Mouse (Mus musculus) forebrain, embryonic 15.5 days (tissue): ENCODE results near the gene Nop2. TPM values are rescaled to one million over a fixed set of nuclear protein-coding genes. Genes with fewer than 3 reads are reported as not detected.
A peak's percentile ranks its signal among the peaks of the same experiment; 100 is the strongest.

ENCODE experiments used
- ATAC-seq: fragments of 200-750 bp; cut with Nextera tagmentation; replicated peaks from 2 replicates; pipeline ENCODE4 v1.8.0; 2017; ENCODE audit warnings: mild to moderate bottlenecking, moderate TSS enrichment, moderate library complexity
- H3K27ac ChIP-seq: fragments of 300-500 bp; sonication (generic); replicated peaks from 2 replicates; pipeline ENCODE4 v1.5.1; 2015; ENCODE audit warnings: mild to moderate bottlenecking, inconsistent platforms
- H3K27me3 ChIP-seq: fragments of 300-500 bp; sonication (generic); 2 replicates; pipeline ENCODE4 v1.6.1; 2015; ENCODE audit warnings: inconsistent platforms
- H3K36me3 ChIP-seq: fragments of 300-500 bp; sonication (generic); 2 replicates; pipeline ENCODE4 v1.6.1; 2015; ENCODE audit warnings: mild to moderate bottlenecking, inconsistent platforms
- H3K4me1 ChIP-seq: fragments of 300-500 bp; sonication (generic); 2 replicates; pipeline ENCODE4 v1.6.1; 2015; ENCODE audit warnings: inconsistent platforms
- H3K4me2 ChIP-seq: fragments of 300-500 bp; sonication (generic); replicated peaks from 2 replicates; pipeline ENCODE4 v1.6.1; 2015; ENCODE audit warnings: mild to moderate bottlenecking, inconsistent platforms
- H3K4me3 ChIP-seq: fragments of 300-500 bp; sonication (generic); 2 replicates; pipeline ENCODE4 v1.5.1; 2015; ENCODE audit warnings: mild to moderate bottlenecking, inconsistent platforms
- H3K9ac ChIP-seq: fragments of 300-500 bp; sonication (generic); replicated peaks from 2 replicates; pipeline ENCODE4 v1.6.1; 2015; ENCODE audit warnings: mild to moderate bottlenecking, inconsistent platforms
- H3K9me3 ChIP-seq: fragments of 300-500 bp; sonication (generic); 2 replicates; pipeline ENCODE4 v1.6.1; 2016; ENCODE audit warnings: inconsistent platforms
- WGBS: fragments of 180-500 bp; shearing (Covaris S2); methylation state at CpG from one replicate; pipeline ENCODE4 v1.1.7; 2015; ENCODE audit warnings: mixed read lengths; 5-methylcytosine and 5-hydroxymethylcytosine counted together
- polyA plus RNA-seq: library from polyadenylated mRNA; unstranded; fragments of >200 nt; fragmentation: Nextera tagmentation; extraction: Ambion mirVana; gene quantifications from 2 replicates; pipeline ENCODE4 v1.2.1, GENCODE M21; 2015

Nop2 gene
- polyA plus RNA-seq, 1 experiment from 2014 or later: 51.8 TPM

DNA sequence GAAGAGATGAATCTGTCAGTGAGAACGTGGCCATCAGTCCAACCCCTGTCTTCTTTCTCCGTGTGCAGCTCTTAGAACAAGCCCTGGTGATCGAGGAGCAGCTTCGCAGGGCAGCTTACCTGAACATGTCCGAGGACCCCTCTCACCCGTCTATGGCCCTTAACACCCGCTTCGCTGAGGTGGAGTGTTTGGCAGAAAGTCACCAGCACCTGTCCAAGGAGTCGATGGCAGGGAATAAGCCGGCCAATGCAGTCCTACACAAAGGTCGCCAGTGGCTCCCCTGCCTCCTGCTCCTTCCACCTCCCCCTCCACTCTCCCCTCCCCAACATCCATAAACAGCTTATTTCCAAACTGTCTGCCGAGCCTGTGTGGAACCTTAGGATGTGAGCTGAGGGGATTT is 3.0 kb upstream of the Nop2 start:
- H3K36me3 ChIP-seq: peaks cover 71% of the 10 kb centered on the region
- H3K9ac ChIP-seq: no peak overlapping the region
- peaks cover 20% of the 10 kb centered on the region for H3K4me1 ChIP-seq
- H3K27me3 ChIP-seq: no peaks in the 10 kb centered on the region
- no peak overlapping the region for H3K4me3 ChIP-seq
- ATAC-seq: no peak
- no peak overlapping the region for H3K27ac ChIP-seq
- H3K4me2 ChIP-seq: no peak overlapping the region
- WGBS: 91% methylated on average over 12 of the region's 12 CpGs
- H3K9me3 ChIP-seq: no peaks in the 10 kb centered on the region

DNA sequence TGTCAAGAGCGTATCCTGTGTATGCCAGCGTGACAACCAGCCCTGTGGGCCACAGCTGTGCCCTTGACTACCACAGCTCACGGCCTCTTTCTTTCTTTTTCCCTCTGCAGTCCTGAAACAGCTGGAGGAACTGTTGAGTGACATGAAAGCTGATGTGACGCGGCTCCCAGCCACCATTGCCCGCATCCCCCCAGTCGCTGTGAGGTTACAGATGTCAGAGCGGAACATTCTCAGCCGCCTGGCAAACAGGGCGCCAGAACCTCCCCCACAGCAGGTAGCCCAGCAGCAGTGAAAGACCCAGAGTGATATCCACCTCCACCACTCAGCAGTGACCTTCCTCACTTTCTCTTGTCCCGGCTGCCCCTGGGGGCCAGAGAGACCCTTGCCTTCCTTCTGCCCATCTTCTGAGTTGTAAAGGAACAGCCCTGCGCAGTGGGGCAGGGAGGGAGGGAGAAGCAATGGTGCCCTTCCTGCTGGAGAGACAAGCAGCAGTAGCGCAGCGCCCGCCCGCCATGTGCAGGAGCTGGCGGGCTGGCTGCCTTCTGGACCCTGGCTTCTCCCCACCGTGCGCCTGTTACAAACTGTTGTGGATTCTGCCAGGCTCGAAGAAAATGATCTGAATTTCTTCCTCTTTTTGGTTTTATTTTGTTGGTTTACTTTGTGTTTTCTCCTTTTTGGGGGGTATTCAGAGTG is 1.9 kb upstream of the Nop2 start:
- Histone ChIP-seq H3K27ac (no peak overlapping the region), H3K27me3 (no peaks in the 10 kb centered on the region), H3K9ac (no peak overlapping the region), H3K9me3 (no peaks in the 10 kb centered on the region), H3K4me2 (no peak overlapping the region), H3K36me3 (peaks cover 69% of the 10 kb centered on the region), H3K4me1 (peaks cover 20% of the 10 kb centered on the region), H3K4me3 (no peak overlapping the region)
- ATAC-seq: no peak
- 89% methylated on average over 20 of the region's 20 CpGs for WGBS

DNA sequence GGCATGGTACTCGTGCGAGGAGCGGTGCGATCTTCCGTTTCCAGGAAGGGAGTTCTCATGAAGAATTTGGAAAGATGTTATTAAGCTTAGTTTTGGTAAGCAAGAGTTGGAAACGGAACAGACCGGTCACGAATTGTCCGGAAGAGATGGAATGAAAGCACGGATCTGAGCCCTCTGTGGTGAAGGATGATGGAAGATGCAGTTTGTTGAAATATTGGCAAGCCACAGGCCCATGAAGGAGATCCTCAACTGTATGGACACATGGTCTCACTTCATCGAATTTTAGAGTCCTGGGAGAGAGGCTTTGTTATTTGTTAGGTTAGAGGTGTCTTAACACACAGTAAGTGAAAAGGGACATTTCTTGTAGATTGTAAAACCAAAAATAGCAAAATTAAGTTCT is 761 bp downstream of the Nop2 start:
- no peak for ATAC-seq
- no peaks in the 10 kb centered on the region for H3K27me3 ChIP-seq
- 10% methylated on average over 11 of the region's 11 CpGs for WGBS
- no peaks in the 10 kb centered on the region for H3K9me3 ChIP-seq
- peak overlapping the region; percentile 70 for H3K4me2 ChIP-seq
- peak overlapping the region; percentile 90 for H3K4me3 ChIP-seq
- peaks cover 20% of the 10 kb centered on the region for H3K4me1 ChIP-seq
- 0 out of 2 replicates have a peak overlapping the region, but pooled peaks have one; percentile 87 for H3K27ac ChIP-seq
- peak overlapping the region; percentile 76 for H3K9ac ChIP-seq
- peaks cover 66% of the 10 kb centered on the region for H3K36me3 ChIP-seq

DNA sequence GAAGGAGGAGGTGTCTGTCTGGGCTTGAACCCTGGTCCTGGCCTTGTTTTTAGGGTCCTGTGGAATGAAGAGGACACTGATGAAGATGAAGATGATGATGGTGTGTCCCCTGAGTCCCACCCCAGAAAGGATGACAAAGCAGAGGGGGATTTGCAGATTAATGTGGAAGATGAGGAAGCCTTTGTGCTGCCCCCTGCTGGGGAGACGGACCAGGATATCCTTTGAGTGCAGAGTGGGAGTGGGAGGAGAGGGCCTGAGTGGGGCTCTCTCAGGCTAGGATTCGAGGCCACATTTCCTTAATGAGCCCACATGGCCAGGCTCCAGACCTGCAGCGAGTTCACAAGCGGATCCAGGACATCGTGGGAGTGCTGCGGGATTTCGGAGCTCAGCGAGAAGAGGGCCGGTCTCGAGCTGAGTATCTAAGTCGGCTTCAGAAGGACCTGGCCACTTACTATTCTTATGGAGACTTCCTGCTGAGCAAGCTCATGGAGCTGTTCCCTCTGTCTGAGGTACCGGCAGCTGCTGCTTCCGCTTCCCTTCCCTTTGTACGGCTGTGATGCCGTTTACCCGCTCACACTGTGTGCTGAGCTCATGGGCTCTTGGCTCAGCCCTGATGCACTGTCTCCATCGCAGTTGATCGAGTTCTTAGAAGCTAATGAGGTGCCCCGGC is 5.4 kb downstream of the Nop2 start:
- no peaks in the 10 kb centered on the region for H3K9me3 ChIP-seq
- H3K4me2 ChIP-seq: no peak overlapping the region
- H3K9ac ChIP-seq: no peak overlapping the region
- H3K27me3 ChIP-seq: no peaks in the 10 kb centered on the region
- no peak for ATAC-seq
- H3K27ac ChIP-seq: no peak overlapping the region
- H3K4me3 ChIP-seq: no peak overlapping the region
- 85% methylated on average over 19 of the region's 19 CpGs for whole genome bisulfite sequencing
- H3K4me1 ChIP-seq: peaks cover 15% of the 10 kb centered on the region
- H3K36me3 ChIP-seq: peaks cover 82% of the 10 kb centered on the region

DNA sequence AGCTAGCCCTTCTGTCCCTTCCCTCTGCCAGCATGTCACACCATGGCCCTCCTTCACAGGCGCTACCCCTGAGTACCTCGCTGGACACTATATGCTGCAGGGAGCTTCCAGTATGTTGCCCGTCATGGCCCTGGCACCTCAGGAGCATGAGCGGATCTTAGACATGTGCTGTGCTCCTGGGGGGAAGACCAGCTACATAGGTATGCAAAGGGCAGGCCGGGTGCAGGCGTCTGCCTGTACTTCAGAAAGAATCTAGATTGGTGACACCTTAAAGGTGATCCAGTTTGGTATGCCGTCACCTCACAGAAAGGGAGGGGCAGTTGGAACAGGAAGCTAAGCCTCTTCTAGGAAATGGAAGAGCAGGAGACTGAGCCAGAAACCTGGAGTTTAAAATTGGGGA is 8.0 kb downstream of the Nop2 start:
- no peaks in the 10 kb centered on the region for H3K9me3 ChIP-seq
- H3K4me1 ChIP-seq: peaks cover 7% of the 10 kb centered on the region
- H3K4me3 ChIP-seq: no peak overlapping the region
- H3K27ac ChIP-seq: no peak overlapping the region
- H3K4me2 ChIP-seq: no peak overlapping the region
- no peaks in the 10 kb centered on the region for H3K27me3 ChIP-seq
- no peak for ATAC-seq
- 94% methylated on average over 7 of the region's 7 CpGs for WGBS
- H3K9ac ChIP-seq: no peak overlapping the region
- H3K36me3 ChIP-seq: peaks cover 74% of the 10 kb centered on the region

DNA sequence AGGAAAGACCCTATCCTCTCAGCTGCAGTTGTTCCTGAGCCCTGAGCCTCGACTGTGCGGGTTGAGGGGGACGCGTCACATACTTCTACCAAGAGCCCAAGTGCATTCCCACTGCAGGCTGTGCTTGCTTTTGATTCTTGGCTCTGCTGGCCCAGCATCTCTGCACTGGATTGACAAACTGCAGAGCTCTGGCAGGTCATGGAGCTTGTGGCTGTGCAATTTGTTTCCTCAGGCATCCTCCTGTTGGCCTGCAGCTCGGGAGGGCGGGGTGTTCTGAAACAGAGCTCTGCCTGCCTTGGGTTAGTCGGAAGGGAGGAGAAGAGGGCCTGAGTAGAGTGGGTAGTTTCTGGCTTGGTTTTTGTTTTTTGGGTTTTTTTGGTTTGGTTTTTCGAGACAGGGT is 10.7 kb downstream of the Nop2 start:
- Histone ChIP-seq H3K4me3 (no peak overlapping the region), H3K27me3 (no peaks in the 10 kb centered on the region), H3K9ac (no peak overlapping the region), H3K27ac (no peak overlapping the region), H3K4me2 (no peak overlapping the region), H3K9me3 (no peaks in the 10 kb centered on the region), H3K4me1 (peaks cover 28% of the 10 kb centered on the region), H3K36me3 (peaks cover 51% of the 10 kb centered on the region)
- WGBS: 91% methylated on average over 8 of the region's 8 CpGs
- no peak for ATAC-seq

DNA sequence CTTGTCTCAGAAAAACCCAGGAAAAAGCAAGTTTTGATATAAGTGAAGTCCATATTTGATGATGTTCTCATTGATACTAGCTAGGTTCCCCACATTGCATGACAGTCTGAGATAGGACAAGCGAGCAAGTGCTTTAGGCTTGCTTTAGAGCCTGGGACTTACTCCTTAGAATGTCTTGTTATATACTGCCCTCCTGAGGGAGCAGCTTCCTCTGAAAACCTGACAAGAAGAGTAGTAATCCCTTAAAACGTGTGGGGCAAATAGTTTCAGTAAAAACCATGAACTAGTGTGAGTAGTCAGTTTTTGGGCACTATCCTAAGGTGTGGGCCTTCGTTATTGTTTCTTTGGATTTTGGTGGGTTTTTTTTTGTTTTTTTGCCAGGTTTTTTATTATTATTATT is 11.4 kb downstream of the Nop2 start:
- no peak for ATAC-seq
- no peak overlapping the region for H3K9ac ChIP-seq
- no peak overlapping the region for H3K4me3 ChIP-seq
- peaks cover 35% of the 10 kb centered on the region for H3K4me1 ChIP-seq
- H3K27ac ChIP-seq: no peak overlapping the region
- 83% methylated on average over 3 of the region's 3 CpGs for WGBS
- no peak overlapping the region for H3K4me2 ChIP-seq
- H3K9me3 ChIP-seq: no peaks in the 10 kb centered on the region
- H3K27me3 ChIP-seq: no peaks in the 10 kb centered on the region
- H3K36me3 ChIP-seq: peaks cover 46% of the 10 kb centered on the region

DNA sequence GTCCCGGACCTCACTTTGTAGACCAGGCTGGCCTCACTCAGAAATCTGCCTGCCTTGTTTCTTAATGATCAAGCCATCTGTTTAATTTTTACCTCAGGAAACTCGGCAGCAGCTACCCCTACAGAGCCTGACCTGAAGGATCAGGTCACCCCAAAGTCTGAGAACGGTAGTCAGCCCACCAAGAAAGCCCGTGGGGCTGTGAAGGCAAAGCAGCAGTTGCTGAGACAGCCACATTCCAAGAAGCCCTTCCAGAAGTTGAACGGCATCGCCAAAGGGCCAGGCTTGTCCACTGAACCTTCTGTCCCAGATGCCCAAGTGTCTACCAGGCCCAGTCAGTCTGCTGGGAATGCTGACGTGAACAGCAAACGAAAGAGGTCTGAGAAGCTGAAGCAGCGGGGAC is 12.2 kb downstream of the Nop2 start:
- Histone ChIP-seq H3K9me3 (no peaks in the 10 kb centered on the region), H3K27ac (no peak overlapping the region), H3K36me3 (peaks cover 39% of the 10 kb centered on the region), H3K9ac (no peak overlapping the region), H3K4me1 (peaks cover 42% of the 10 kb centered on the region), H3K4me2 (no peak overlapping the region), H3K27me3 (no peaks in the 10 kb centered on the region), H3K4me3 (no peak overlapping the region)
- WGBS: 86% methylated on average over 9 of the region's 9 CpGs
- ATAC-seq: no peak

DNA sequence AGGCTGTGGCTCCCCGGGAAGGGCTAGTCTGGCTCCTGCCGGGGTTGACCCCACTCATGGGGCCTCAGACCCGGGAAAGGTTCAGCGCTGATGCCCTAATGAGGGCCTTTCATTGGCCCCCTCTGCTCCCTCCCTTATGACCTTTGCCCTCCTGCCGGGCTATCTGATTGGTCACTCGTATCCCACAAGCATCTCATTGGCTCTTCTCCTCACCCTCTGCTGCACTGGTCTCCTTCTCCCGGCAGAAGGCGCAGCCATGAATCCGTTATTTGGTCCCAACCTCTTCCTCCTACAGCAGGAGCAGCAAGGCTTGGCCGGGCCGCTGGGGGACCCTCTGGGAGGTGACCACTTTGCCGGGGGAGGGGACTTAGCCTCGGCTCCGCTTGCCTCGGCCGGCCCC is 13.3 kb downstream of the Nop2 start, which contains the start of gene Iffo1:
Gene Iffo1 (plus strand): TSS at position 241 of the 400 bp plus-strand sequence.
- Histone ChIP-seq H3K4me3 (peak within 1 kb of the TSS; percentile 93), H3K36me3 (peaks cover 28% of the 10 kb centered on the region), H3K27ac (peak within 1 kb of the TSS; percentile 92), H3K4me2 (peak within 1 kb of the TSS; percentile 96), H3K4me1 (peaks cover 44% of the 10 kb centered on the region), H3K27me3 (no peaks in the 10 kb centered on the region), H3K9ac (peak within 1 kb of the TSS; percentile 95), H3K9me3 (no peaks in the 10 kb centered on the region)
- ATAC-seq: peak; percentile 94
- under 1% methylated on average over 16 of the region's 16 CpGs for WGBS

DNA sequence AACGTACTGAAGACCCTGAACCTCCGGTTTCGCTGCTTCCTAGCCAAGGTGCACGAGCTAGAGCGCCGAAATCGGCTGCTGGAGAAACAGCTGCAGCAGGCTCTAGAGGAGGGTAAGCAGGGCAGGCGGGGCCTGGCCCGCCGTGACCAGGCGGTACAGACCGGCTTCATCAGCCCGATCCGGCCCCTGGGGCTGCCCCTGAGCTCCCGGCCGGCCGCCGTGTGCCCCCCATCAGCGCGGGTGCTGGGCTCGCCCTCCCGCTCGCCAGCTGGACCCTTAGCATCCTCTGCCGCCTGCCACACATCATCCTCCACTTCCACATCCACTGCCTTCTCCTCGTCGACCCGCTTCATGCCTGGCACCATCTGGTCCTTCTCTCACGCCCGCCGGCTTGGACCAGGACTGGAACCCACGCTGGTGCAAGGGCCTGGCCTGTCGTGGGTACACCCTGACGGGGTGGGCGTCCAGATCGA is 13.8 kb downstream of the Nop2 start:
- peak overlapping the region; percentile 93 for H3K4me3 ChIP-seq
- under 1% methylated on average over 31 of the region's 35 CpGs for WGBS
- H3K4me1 ChIP-seq: peaks cover 44% of the 10 kb centered on the region
- no peaks in the 10 kb centered on the region for H3K9me3 ChIP-seq
- peak overlapping the region; percentile 95 for H3K9ac ChIP-seq
- peaks cover 23% of the 10 kb centered on the region for H3K36me3 ChIP-seq
- peak overlapping the region; percentile 96 for H3K4me2 ChIP-seq
- peak; percentile 69 for ATAC-seq
- peak overlapping the region; percentile 92 for H3K27ac ChIP-seq
- H3K27me3 ChIP-seq: no peaks in the 10 kb centered on the region

DNA sequence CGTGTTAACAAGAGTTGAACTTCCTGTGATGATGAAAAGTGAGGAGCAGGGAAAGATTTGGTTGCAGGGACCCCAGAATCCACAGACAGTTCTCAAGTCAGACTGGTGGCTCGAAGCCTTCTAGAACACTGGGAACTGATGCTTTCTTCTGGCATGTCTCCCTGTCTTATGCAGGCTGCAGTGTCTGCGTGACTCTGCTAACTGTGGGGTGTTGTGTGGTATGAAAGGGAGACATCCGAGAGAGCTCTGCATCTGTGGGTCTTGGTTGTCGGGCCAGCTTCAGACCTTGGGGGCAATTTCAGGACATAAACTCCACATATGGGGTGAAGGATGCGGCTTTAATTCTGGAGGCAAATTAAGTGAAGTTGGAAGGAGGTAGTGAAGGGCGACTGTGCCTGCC is 14.4 kb downstream of the Nop2 start:
- Histone ChIP-seq H3K9ac (peak overlapping the region; percentile 95), H3K27ac (no peak overlapping the region), H3K4me1 (peaks cover 44% of the 10 kb centered on the region), H3K27me3 (no peaks in the 10 kb centered on the region), H3K9me3 (no peaks in the 10 kb centered on the region), H3K4me3 (peak overlapping the region; percentile 93), H3K36me3 (peaks cover 16% of the 10 kb centered on the region), H3K4me2 (peak overlapping the region; percentile 96)
- no peak for ATAC-seq
- 50% methylated on average over 7 of the region's 7 CpGs for WGBS

DNA sequence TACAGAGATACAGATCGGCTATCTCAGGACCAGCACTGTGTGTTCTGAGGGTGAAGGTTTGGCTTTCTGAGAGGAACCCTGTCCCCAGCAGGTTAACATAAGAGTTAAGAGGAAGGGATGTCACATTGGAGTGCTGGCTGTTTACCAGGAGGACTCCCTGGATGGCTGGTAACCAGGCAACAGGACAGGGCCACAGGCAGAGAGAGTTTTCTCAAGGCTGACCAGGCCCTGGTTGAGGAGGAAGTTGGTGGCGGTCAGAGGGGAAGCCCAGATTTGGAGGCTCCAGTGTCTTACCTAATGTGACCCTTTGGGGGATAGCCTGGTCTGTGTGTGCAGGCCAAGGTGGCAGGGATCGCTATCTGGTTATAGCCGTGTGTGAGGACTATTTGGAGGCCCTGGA is 15.1 kb downstream of the Nop2 start:
- peaks cover 44% of the 10 kb centered on the region for H3K4me1 ChIP-seq
- no peak overlapping the region for H3K27ac ChIP-seq
- ATAC-seq: no peak
- peak overlapping the region; percentile 95; the same call in 1 of the 2 replicates for H3K9ac ChIP-seq
- H3K9me3 ChIP-seq: no peaks in the 10 kb centered on the region
- H3K27me3 ChIP-seq: no peaks in the 10 kb centered on the region
- 78% methylated on average over 4 of the region's 4 CpGs for WGBS
- H3K4me3 ChIP-seq: peak overlapping the region; percentile 93; the same call in 1 of the 2 replicates
- peak overlapping the region; percentile 96 for H3K4me2 ChIP-seq
- H3K36me3 ChIP-seq: peaks cover 10% of the 10 kb centered on the region
